Mouse (Mus musculus) thymus, adult 2 months (tissue): ENCODE measurements around the gene Nt5dc1.
"Not testable (repeated sequence)": the region's sequence is repeated elsewhere in the genome, so short reads cannot be mapped to it uniquely, and the experiment has no call there.

Experiments
- CTCF ChIP-seq: fragments of 200-500 bp; IDR thresholded peaks from 2 replicates; pipeline ENCODE4 v1.5.1; 2012; ENCODE audit warnings: mild to moderate bottlenecking, control low read depth, low read length, moderate library complexity, borderline replicate concordance; ENCODE audit not compliant: control insufficient read depth, poor library complexity, insufficient read depth; ENCODE audit errors: extremely low read depth
- POLR2A ChIP-seq: fragments of 200-500 bp; IDR thresholded peaks from 2 replicates; pipeline ENCODE4 v1.6.1; 2012; ENCODE audit warnings: mild to moderate bottlenecking, low read length, control low read depth, moderate library complexity; ENCODE audit not compliant: control insufficient read depth, poor library complexity, insufficient read depth; ENCODE audit errors: extremely low read depth

DNA sequence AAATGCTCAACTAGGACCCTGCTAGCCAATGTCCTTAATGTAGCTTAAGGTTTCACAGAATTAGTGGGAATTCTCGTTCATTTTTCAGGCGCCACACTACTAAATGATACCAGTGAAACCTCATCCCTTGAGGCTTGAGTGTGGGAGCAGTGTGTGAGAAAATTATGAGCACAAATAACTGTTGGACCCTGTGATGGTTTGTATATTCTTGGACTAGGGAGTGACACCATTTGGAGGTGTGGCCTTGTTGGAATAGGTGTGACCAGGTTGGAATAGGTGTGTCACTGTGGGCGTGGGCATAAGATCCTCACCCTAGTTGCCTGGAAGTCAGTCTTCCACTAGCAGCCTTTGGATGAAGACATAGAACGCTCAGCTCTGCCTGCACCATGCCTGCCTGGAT lies 442 bp upstream of the Nt5dc1 start:
- not testable (repeated sequence) for TF ChIP-seq CTCF, POLR2A
